Mouse (Mus musculus): ENCODE results near the gene Elavl4. TPM values are rescaled to one million over a fixed set of nuclear protein-coding genes. Genes with fewer than 3 reads are reported as not detected.

Elavl4 gene
- polyA plus RNA-seq, 1 experiment from 2014 or later = 453 TPM

DNA sequence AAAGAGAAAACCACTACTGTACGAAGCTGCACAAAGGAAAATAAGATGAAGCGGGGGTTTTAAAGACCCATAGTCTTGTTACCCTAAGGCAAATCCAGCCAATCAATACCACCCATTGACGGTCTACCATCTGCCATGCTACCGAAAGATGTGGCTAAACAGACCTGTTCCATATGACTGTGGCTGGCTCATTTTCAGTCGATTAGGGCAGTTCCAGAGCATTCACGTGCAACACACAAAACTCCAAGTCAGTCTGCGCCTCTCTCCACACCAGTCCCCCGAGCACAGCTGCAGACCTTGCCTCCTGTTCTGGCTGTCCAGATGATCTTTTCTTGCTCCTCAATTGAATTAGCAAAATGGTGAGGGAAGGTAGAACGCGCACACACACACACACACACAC lies 59.2 kb downstream of the Elavl4 start:
- peak overlapping the region; percentile 51 for H3K4me2 ChIP-seq (replicated peaks)
- peak; percentile 63 for ATAC-seq (ENCODE audit: low FRiP score, low read depth)
- WGBS = 45% methylated on average over 10 of the region's 10 CpGs
- H3K9ac ChIP-seq = no peak overlapping the region
- H3K27ac ChIP-seq = peak overlapping the region; percentile 37; the same call in 1 of the 2 replicates
- no peak overlapping the region for H3K4me3 ChIP-seq
- H3K4me1 ChIP-seq = peaks cover 9% of the 10 kb centered on the region; the same call in 1 of the 2 replicates
- H3K27me3 ChIP-seq (replicated peaks) = no peaks in the 10 kb centered on the region
- H3K9me3 ChIP-seq = no peaks in the 10 kb centered on the region
- no peaks in the 10 kb centered on the region for H3K36me3 ChIP-seq

DNA sequence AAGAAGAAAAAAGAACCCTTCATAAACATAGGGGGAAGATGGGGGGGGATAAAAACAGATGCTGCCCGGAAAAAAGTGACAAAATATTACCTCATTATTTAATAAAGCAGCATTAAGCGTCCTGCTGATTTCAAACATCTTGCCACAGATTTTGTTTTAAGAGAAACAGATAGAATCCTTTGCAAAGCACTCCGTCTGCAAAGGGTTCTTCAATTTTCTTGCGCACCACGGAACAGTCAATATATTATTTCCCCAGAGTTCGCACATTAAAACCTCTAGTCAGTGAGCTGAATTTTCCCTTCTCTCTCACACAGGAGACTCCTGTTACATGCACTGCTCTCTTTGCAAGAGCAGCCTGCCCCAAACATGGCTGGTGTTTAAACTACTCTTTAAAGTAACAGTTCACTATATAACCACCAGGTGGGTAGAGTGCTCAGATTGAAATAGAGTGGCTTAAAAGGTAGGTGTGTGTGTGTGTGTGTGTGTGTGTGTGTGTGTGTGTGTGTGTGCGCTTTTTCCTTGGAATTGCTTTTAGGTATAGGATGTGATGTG lies 61.1 kb downstream of the Elavl4 start:
- no peaks in the 10 kb centered on the region for H3K36me3 ChIP-seq
- H3K27ac ChIP-seq = peak overlapping the region; percentile 59; the same call in 1 of the 2 replicates
- peak overlapping the region; percentile 51 for H3K4me2 ChIP-seq (replicated peaks)
- ATAC-seq (ENCODE audit: low FRiP score, low read depth) = no peak
- no peaks in the 10 kb centered on the region for H3K9me3 ChIP-seq
- H3K4me3 ChIP-seq = peak overlapping the region; percentile 35
- WGBS = 54% methylated on average over 7 of the region's 7 CpGs
- H3K27me3 ChIP-seq (replicated peaks) = no peaks in the 10 kb centered on the region
- peak overlapping the region; percentile 58 for H3K9ac ChIP-seq
- peaks cover 9% of the 10 kb centered on the region; the same call in 1 of the 2 replicates for H3K4me1 ChIP-seq

DNA sequence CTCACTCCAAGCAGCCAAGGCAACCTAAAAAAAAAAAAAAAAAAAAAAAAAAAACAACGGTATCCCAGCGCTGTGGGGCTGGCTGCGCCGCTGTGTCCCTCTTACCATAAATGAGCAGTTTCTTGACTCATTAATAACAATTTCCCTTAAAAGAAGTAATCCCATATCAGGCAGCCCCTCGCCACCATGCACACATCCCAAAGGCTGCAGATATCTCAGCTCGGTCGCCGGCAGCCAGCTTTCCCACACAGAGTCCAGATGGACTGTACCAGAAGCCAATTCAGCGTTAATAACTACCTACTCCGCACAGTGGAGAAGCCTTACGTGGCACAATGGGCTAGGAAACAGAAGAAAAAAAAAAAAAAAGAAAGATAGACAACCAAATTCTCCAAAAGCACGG lies 61.7 kb downstream of the Elavl4 start:
- H3K27me3 ChIP-seq (replicated peaks) = no peaks in the 10 kb centered on the region
- peaks cover 9% of the 10 kb centered on the region; the same call in 1 of the 2 replicates for H3K4me1 ChIP-seq
- peak overlapping the region; percentile 59 for H3K27ac ChIP-seq
- no peak; the same call in 1 of the 2 replicates for ATAC-seq (ENCODE audit: low FRiP score, low read depth)
- H3K4me3 ChIP-seq = peak overlapping the region; percentile 35
- peak overlapping the region; percentile 51 for H3K4me2 ChIP-seq (replicated peaks)
- 20% methylated on average over 12 of the region's 12 CpGs for WGBS
- no peaks in the 10 kb centered on the region for H3K9me3 ChIP-seq
- H3K36me3 ChIP-seq = no peaks in the 10 kb centered on the region
- H3K9ac ChIP-seq = peak overlapping the region; percentile 58

DNA sequence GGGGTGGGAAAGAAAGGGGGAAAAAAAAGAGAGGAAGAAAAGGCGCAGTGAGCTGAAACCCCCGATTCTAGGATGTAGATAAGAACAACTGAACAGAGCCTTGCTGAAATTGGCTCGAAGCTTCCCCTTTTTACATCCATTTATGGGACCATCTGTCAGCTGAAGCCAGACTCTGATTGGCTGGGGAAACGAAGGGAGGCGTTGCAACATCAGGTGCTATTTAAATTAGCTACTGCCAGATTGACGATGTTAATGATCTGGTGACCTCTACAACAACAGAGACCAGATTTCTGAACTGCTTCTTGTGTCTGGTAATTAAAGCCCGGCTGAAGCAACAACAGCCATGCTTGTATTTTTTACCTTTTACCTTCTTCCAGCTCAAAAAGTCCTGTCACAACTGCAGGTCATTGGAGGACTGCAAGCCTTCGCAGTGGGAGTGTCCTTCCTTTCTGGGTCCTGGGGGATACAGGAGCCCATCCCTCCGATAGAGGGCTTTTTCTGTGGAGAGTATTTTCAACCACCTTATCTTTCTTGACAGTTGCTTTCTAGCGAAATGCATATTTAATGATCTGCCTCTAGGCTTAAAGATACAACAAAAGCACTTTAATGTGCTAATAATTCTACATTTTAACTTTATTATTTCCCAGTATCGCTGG lies 64.2 kb downstream of the Elavl4 start:
- 9% methylated on average over 11 of the region's 11 CpGs for WGBS
- peak overlapping the region; percentile 77; the same call in 1 of the 2 replicates for H3K9ac ChIP-seq
- H3K4me3 ChIP-seq = peak overlapping the region; percentile 52
- H3K4me2 ChIP-seq (replicated peaks) = peak overlapping the region; percentile 59
- peak; percentile 65 for ATAC-seq (ENCODE audit: low FRiP score, low read depth)
- H3K36me3 ChIP-seq = no peaks in the 10 kb centered on the region
- H3K27ac ChIP-seq = peak overlapping the region; percentile 89; the same call in 1 of the 2 replicates
- no peaks in the 10 kb centered on the region for H3K27me3 ChIP-seq (replicated peaks)
- no peaks in the 10 kb centered on the region for H3K9me3 ChIP-seq
- 0 out of 2 replicates have a peak, but pooled peaks cover 2% of the 10 kb centered on the region for H3K4me1 ChIP-seq

DNA sequence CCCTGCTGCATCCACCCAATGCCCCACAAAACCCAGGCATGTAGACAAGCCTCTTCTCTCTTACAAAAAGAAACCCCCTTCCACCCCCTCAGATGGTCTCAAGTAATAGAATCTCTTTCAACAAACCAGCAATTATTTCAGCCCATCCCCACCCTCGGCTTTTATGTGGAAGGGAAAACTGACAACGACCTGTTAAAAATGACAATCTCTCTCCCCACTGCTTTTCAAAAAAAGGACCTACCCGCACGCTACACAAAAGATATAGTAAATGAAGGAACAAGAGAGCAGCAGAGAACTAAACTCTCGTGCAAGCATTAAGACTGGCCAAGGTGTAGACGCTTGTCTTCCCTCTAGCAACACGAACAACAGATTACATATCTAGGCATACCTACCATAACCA lies 64.9 kb downstream of the Elavl4 start:
- 0 out of 2 replicates have a peak, but pooled peaks have one; percentile 15 for ATAC-seq (ENCODE audit: low FRiP score, low read depth)
- WGBS = 20% methylated on average over 7 of the region's 7 CpGs

DNA sequence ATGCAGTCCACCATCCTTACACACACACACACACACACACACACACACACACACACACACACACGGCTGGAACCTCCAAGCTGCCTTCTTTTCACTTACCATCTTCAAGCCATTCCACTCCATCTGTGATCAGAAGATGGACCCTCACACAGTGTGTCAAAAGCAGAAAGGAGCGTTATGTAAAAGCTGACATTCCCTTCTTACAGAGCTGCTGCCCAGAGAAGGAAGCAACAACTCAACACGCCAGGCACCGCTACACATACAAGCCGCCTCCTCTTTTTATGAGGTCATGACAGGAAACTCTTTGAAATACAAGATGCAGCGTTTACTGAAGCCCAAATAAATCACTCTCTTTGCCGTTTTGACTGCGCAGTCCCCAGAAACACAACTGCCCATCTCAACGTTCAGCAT lies 65.3 kb downstream of the Elavl4 start:
- H3K36me3 ChIP-seq = no peaks in the 10 kb centered on the region
- WGBS = 8% methylated on average over 9 of the region's 9 CpGs
- peak; percentile 43 for ATAC-seq (ENCODE audit: low FRiP score, low read depth)
- H3K4me2 ChIP-seq (replicated peaks) = peak overlapping the region; percentile 59
- H3K9me3 ChIP-seq = no peaks in the 10 kb centered on the region
- H3K27me3 ChIP-seq (replicated peaks) = no peaks in the 10 kb centered on the region
- H3K27ac ChIP-seq = peak overlapping the region; percentile 89
- H3K4me3 ChIP-seq = peak overlapping the region; percentile 52
- H3K4me1 ChIP-seq = no peaks in the 10 kb centered on the region
- H3K9ac ChIP-seq = peak overlapping the region; percentile 77

More for the DNA sequence above, 64.9 kb downstream of the Elavl4 start:
- Histone ChIP-seq H3K4me3 (peak overlapping the region; percentile 52), H3K9me3 (no peaks in the 10 kb centered on the region), H3K4me1 (no peaks in the 10 kb centered on the region), H3K36me3 (no peaks in the 10 kb centered on the region), H3K9ac (peak overlapping the region; percentile 77), H3K27me3 (replicated peaks) (no peaks in the 10 kb centered on the region), H3K4me2 (replicated peaks) (peak overlapping the region; percentile 59), H3K27ac (peak overlapping the region; percentile 89)

DNA sequence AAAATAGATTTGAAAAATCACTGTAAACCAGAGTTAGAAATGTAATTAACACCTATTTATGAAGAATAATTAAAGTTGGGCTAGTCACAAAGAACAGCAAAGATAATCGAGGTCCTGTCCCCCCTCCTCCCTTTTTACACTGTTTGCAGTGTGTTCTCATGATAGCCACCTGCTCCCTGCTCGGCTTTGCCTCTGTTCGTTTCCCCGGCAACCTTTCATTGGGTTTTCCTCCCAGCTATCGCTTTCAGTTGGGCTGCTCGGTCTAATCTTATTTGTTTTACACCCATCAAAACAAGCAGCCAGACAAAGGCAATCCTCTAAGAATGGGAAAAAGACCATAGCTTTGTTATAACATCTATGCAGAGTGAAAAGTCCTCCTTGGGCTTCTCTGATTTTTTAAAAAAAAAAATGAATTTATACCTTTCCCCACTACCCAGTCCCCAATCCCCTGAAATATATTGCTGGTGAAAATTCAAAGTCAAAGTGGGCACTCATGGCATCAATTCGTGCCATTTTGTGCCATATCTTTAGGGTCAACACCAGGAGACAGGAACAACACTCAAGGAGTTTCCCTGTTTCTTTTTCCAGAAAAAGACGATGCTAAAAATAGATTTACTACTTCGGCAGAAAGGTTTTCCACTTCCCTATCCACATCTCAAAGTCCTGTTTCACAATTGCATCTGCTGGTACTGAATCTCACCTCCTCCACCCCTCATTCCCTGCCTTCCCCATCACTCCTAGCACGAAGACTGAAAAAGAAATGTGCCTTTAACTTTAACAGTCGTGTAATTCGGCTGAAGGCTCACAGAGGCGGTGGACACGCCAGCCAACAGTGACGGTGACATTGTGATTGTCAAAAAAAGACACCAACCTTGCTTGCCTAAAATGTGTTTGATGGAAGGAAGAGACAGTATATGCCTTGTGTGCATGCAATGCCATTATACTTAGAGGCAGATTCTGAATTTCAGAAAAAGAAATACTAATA lies 66.1 kb downstream of the Elavl4 start:
- H3K4me1 ChIP-seq = no peaks in the 10 kb centered on the region
- H3K36me3 ChIP-seq = no peaks in the 10 kb centered on the region
- H3K27ac ChIP-seq = peak overlapping the region; percentile 89
- WGBS = 10% methylated on average over 15 of the region's 15 CpGs
- H3K4me3 ChIP-seq = peak overlapping the region; percentile 52
- no peaks in the 10 kb centered on the region for H3K27me3 ChIP-seq (replicated peaks)
- H3K9ac ChIP-seq = peak overlapping the region; percentile 77
- H3K9me3 ChIP-seq = no peaks in the 10 kb centered on the region
- peak; percentile 55 for ATAC-seq (ENCODE audit: low FRiP score, low read depth)
- H3K4me2 ChIP-seq (replicated peaks) = peak overlapping the region; percentile 59

DNA sequence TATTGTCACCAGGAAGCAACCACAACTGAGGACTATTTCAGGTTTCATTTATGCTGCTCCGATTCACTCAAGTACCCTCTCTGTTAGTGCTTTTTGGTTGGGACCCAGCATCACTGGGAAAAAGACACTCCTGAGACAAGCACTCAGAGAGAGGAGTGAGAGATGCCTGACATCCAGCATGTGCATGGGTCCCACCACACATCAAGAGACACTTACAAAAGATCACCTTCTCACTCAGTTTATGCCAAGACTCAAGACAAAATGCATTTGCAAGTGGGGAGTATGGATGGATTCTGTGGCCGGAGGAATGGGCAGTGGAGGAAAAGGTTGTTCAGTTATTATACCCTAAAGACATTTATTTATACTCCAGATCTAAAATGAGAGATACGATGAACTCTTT lies 67.3 kb downstream of the Elavl4 start:
- H3K4me2 ChIP-seq (replicated peaks) = peak overlapping the region; percentile 59
- H3K27me3 ChIP-seq (replicated peaks) = no peaks in the 10 kb centered on the region
- no peaks in the 10 kb centered on the region for H3K9me3 ChIP-seq
- no peak overlapping the region for H3K27ac ChIP-seq
- no peak for ATAC-seq (ENCODE audit: low FRiP score, low read depth)
- peak overlapping the region; percentile 52 for H3K4me3 ChIP-seq
- H3K9ac ChIP-seq = peak overlapping the region; percentile 77
- WGBS = 52% methylated on average over 3 of the region's 3 CpGs
- H3K4me1 ChIP-seq = no peaks in the 10 kb centered on the region
- H3K36me3 ChIP-seq = no peaks in the 10 kb centered on the region

DNA sequence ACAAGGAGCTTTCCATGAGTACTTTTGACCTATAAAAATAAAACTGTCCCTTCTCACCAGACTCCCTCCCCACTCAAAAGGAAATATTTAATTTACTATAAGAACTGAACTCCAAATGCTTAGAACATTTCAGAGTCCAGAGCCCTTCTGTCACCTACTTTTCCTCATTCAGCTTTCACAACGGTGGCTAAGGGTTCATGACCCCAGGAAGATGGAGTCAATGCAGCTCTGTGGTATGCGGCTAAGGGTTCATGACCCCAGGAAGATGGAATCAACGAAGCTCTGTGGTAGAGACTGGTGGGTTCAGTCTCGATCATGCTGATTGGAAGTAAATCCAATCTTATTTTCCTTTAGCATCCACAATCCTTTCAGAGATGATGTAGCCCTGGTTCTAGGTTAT lies 81.7 kb downstream of the Elavl4 start:
- no peak for ATAC-seq (ENCODE audit: low FRiP score, low read depth)
- Histone ChIP-seq H3K27me3 (replicated peaks) (no peaks in the 10 kb centered on the region), H3K9ac (no peak overlapping the region), H3K4me1 (no peaks in the 10 kb centered on the region), H3K4me2 (replicated peaks) (no peak overlapping the region), H3K27ac (no peak overlapping the region), H3K4me3 (no peak overlapping the region), H3K36me3 (no peaks in the 10 kb centered on the region), H3K9me3 (no peaks in the 10 kb centered on the region)
- 26% methylated on average over 4 of the region's 4 CpGs for WGBS

DNA sequence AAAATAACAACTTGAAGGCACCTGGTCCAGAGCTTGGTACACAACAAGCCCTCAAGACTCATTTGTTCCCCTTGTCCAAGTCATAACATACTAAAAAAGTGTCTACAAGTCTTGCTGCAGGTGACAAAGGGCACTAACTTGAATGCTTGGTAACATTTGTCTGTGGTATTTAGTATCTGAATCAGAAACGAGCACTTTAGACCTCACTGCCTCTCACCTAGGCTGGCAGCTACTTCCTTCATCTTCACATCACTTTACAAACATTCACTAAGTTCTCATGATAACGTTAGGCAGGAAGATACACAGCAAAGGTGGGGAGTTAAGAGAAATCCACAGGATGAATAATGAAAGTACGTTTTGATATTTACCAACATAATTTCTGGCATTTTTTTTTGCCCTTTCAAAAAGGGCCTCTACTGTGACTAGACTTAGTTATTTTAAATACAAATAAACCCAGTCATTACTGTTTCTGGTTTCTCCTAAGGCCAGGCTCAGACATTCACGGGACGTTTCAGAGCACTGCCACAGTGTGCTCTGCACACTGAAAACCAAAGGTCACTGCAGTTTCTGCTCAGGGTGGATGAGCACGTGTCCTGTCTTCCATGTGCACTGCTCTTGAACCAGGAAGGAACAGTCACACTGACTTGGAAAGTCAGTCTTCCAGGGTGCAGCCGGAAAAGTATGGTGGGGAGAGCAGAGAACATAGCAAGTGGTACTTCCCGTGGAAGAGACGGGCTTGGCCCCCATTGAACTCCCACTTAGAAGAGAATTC lies 84.7 kb downstream of the Elavl4 start:
- 80% methylated on average over 9 of the region's 9 CpGs for WGBS
- Histone ChIP-seq H3K9me3 (no peaks in the 10 kb centered on the region), H3K4me3 (no peak overlapping the region), H3K4me2 (replicated peaks) (no peak overlapping the region), H3K9ac (no peak overlapping the region), H3K4me1 (no peaks in the 10 kb centered on the region), H3K27me3 (replicated peaks) (no peaks in the 10 kb centered on the region), H3K27ac (no peak overlapping the region), H3K36me3 (no peaks in the 10 kb centered on the region)
- no peak for ATAC-seq (ENCODE audit: low FRiP score, low read depth)

DNA sequence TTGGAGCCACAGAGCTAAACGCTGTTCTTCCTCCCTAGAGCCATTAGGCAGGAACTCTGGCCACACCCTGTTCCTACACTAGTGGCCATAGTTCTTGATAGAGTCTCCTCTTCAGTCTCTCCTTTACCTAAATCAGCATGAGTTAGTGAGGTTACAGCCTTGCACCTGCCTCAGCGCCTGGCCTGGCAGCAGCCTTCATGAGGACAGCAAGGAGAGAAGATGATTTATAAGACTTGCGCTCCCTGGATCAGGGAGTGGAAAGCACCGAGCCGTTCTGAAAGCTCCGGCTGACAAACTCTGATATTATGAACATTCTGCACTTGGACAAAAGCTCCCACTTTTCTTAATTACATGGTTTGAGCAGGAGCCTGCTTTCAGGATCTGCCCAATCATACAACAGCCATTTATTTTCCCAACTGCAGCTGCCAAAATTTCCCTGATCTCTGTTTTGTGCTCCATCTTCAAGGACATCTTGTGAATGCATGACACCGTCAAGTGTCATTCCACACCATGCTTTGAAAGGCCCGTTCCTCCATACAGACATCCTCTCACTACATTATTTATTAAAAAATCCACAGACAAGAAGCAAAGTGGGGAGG lies 87.3 kb downstream of the Elavl4 start:
- ATAC-seq (ENCODE audit: low FRiP score, low read depth) = no peak
- Histone ChIP-seq H3K4me2 (replicated peaks) (no peak overlapping the region), H3K27ac (no peak overlapping the region), H3K9me3 (no peaks in the 10 kb centered on the region), H3K9ac (no peak overlapping the region), H3K4me1 (no peaks in the 10 kb centered on the region), H3K27me3 (replicated peaks) (no peaks in the 10 kb centered on the region), H3K36me3 (no peaks in the 10 kb centered on the region), H3K4me3 (no peak overlapping the region)
- WGBS = 55% methylated on average over 8 of the region's 8 CpGs
